Mouse (Mus musculus) small intestine, adult 2 months (tissue): ENCODE results near the gene Sla2. TPM values are rescaled to one million over a fixed set of nuclear protein-coding genes. Genes with fewer than 3 reads are reported as not detected.
"Not testable (repeated sequence)": the region's sequence is repeated elsewhere in the genome, so short reads cannot be mapped to it uniquely, and the experiment has no call there.

Experiments
- H3K27ac ChIP-seq: fragments of 200-500 bp; 2 replicates; pipeline ENCODE4 v1.5.1; 2012; ENCODE audit warnings: low read depth, low read length, control low read depth, inconsistent platforms; ENCODE audit not compliant: insufficient read depth
- H3K27me3 ChIP-seq: fragments of 200-500 bp; 2 replicates; pipeline ENCODE4 v1.6.1; 2012; ENCODE audit warnings: mild to moderate bottlenecking, moderate library complexity, low read length, inconsistent platforms; ENCODE audit not compliant: control insufficient read depth, insufficient read depth
- H3K36me3 ChIP-seq: fragments of 200-500 bp; 2 replicates; pipeline ENCODE4 v1.6.1; 2012; ENCODE audit warnings: mild to moderate bottlenecking, low read length, control low read depth, inconsistent platforms; ENCODE audit not compliant: control insufficient read depth, insufficient read depth
- H3K4me1 ChIP-seq: fragments of 200-500 bp; 2 replicates; pipeline ENCODE4 v1.6.1; 2012; ENCODE audit warnings: low read length, inconsistent platforms, mixed read lengths; ENCODE audit not compliant: control insufficient read depth, insufficient read depth, insufficient read length
- H3K4me3 ChIP-seq: fragments of 200-500 bp; 2 replicates; pipeline ENCODE4 v1.5.1; 2012; ENCODE audit warnings: low read depth, mild to moderate bottlenecking, control low read depth, inconsistent platforms, low read length, moderate library complexity
- CTCF ChIP-seq: fragments of 200-500 bp; IDR thresholded peaks from 2 replicates; pipeline ENCODE4 v1.5.1; 2012; ENCODE audit warnings: low read depth, mild to moderate bottlenecking, control low read depth, inconsistent platforms, low read length, moderate library complexity, mixed read lengths; ENCODE audit not compliant: insufficient replicate concordance, insufficient read length; ENCODE audit errors: extremely low read depth
- POLR2A ChIP-seq: fragments of 200-500 bp; IDR thresholded peaks from 2 replicates; pipeline ENCODE4 v1.6.1; 2012; ENCODE audit warnings: low read depth, mild to moderate bottlenecking, control low read depth, inconsistent platforms, low read length, moderate library complexity
- whole genome bisulfite sequencing: fragments of 180-500 bp; shearing (Covaris S2); methylation state at CpG from one replicate; pipeline ENCODE4 v1.1.7; 2018; 5-methylcytosine and 5-hydroxymethylcytosine counted together
- polyA plus RNA-seq: library from polyadenylated mRNA; depleted of rRNA; stranded (reverse); fragments of >200 nt; gene quantifications from 2 replicates; pipeline ENCODE4 v1.2.3, GENCODE M21; 2012

The Sla2 gene
- polyA plus RNA-seq, 1 experiment = 2.0 TPM

DNA sequence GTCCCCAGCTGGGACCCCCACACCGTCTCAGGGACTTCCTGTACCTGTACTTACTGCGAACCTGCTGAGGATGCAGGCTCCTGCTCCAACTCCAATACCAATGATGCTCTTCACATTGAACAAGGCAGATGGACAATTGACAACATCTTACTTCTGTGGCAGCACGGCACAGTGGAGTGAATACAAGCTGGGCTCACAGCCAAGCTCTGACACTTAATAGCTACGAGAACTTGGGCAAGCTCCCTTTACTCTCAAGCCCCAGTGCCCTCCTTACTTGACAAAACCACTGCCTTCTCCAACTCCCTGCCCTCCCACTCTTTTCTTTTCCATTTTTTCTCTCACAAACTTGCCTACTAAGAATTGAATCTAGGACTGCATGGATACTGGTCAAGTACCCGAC is 26.2 kb upstream of the Sla2 start:
- no peak overlapping the region for H3K27ac ChIP-seq
- TF ChIP-seq CTCF (no peak), POLR2A (no peak)
- H3K4me1 ChIP-seq = no peaks in the 10 kb centered on the region; the same call in 1 of the 2 replicates
- WGBS = 50% methylated on average over 5 of the region's 5 CpGs
- no peaks in the 10 kb centered on the region; the same call in 1 of the 2 replicates for H3K27me3 ChIP-seq
- H3K4me3 ChIP-seq = no peak overlapping the region
- no peaks in the 10 kb centered on the region for H3K36me3 ChIP-seq

GRCm38 (mm10) chr2:156905931-156906330 is 18.9 kb upstream of the Sla2 start:
- not testable (repeated sequence) for H3K36me3 ChIP-seq, H3K27ac ChIP-seq, H3K27me3 ChIP-seq, H3K4me3 ChIP-seq, H3K4me1 ChIP-seq
- WGBS = 58% methylated on average over 4 of the region's 4 CpGs

DNA sequence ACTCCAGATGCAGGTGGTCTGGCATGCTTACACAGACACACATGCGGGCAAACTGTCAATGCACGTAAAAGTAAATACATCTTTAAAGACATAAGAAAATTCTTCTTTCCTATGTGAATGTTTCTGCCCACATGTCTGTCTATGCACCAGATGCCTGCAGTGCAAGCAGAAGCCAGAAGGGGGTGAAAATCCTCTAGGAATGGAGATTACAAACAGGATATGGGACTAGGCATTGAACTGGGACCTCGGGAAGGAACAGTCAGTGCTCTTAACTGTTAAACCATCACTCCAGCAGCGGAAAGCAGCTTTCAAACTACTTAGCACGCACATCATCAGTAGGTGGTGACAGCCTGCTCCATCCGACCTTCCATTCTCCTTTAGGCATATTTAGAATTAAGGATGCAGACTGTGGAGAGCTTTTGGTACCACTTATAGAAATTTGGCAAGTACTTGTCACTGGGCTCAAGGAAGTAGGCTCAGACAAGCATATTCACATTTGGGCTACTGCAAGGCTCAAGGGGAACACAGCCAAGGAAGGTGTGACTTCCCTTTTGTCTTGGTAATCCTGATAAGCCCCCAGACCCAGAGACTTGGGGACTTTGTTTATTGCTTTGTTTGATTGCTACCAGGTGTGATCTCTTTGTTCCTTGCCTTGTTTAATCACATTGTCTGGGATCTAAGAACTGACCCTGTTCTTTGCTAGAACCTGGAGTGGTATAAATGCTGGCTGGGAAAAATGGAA is 18.2 kb upstream of the Sla2 start:
- no peaks in the 10 kb centered on the region for H3K4me1 ChIP-seq
- H3K4me3 ChIP-seq = no peak overlapping the region
- no peak overlapping the region for H3K27ac ChIP-seq
- TF ChIP-seq POLR2A = no peak
- peak; percentile 35; the same call in 1 of the 2 replicates for TF ChIP-seq CTCF
- WGBS = 41% methylated on average over 6 of the region's 6 CpGs
- no peaks in the 10 kb centered on the region for H3K27me3 ChIP-seq
- H3K36me3 ChIP-seq = no peaks in the 10 kb centered on the region

GRCm38 (mm10) chr2:156903367-156903766 is 16.4 kb upstream of the Sla2 start:
- Histone ChIP-seq H3K4me1 (no peaks in the 10 kb centered on the region), H3K27me3 (no peaks in the 10 kb centered on the region), H3K4me3 (no peak overlapping the region), H3K36me3 (no peaks in the 10 kb centered on the region), H3K27ac (no peak overlapping the region)
- WGBS = 61% methylated on average over 2 of the region's 2 CpGs
- TF ChIP-seq POLR2A = no peak
- TF ChIP-seq CTCF = no peak

- H3K4me1 ChIP-seq = not testable (repeated sequence)
Observed at GRCm38 (mm10) chr2:156902411-156902810, 15.4 kb upstream of the Sla2 start.

GRCm38 (mm10) chr2:156901883-156902282 is 14.9 kb upstream of the Sla2 start:
- Histone ChIP-seq H3K4me1 (no peaks in the 10 kb centered on the region), H3K36me3 (no peaks in the 10 kb centered on the region), H3K27me3 (no peaks in the 10 kb centered on the region), H3K27ac (no peak overlapping the region), H3K4me3 (no peak overlapping the region)
- TF ChIP-seq POLR2A (no peak), CTCF (no peak)
- WGBS = 54% methylated on average over 6 of the region's 6 CpGs

More at GRCm38 (mm10) chr2:156902411-156902810, 15.4 kb upstream of the Sla2 start:
- not testable (repeated sequence) for H3K27ac ChIP-seq, H3K4me3 ChIP-seq, H3K36me3 ChIP-seq, H3K27me3 ChIP-seq
- WGBS = 63% methylated on average over 4 of the region's 4 CpGs

DNA sequence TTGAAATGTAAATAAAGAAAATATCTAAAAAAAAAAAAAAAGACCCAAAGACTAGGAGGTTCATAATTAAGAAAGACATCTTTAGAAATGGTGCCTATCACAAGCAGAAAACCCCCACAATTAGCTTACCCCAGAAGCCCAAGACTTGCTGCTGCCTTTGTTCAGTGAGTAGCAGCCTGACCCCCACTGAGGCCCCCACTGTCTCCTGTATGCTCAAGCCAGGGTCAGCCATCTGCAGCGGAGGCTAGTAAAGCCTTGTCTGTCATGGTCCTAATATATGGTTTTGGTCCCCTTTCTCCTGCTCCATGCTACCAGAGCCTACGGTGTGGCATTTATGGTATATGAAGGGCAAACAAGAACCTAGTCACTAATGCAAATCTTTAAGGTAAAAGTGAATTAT is 14.4 kb upstream of the Sla2 start:
- no peak overlapping the region for H3K4me3 ChIP-seq
- no peak for TF ChIP-seq POLR2A
- no peak for TF ChIP-seq CTCF
- H3K27ac ChIP-seq = no peak overlapping the region
- no peaks in the 10 kb centered on the region for H3K4me1 ChIP-seq
- WGBS = 87% methylated on average over 2 of the region's 2 CpGs
- no peaks in the 10 kb centered on the region for H3K27me3 ChIP-seq
- no peaks in the 10 kb centered on the region for H3K36me3 ChIP-seq
